Mouse (Mus musculus) R1 (cell line): ENCODE results near the gene Cacnb2.

Experiments
- DNase-seq: peaks from one replicate; pipeline ENCODE4 v3.0.0-alpha.2; 2018; ENCODE audit warnings: low read depth, low spot score

Cacnb2 gene

DNA sequence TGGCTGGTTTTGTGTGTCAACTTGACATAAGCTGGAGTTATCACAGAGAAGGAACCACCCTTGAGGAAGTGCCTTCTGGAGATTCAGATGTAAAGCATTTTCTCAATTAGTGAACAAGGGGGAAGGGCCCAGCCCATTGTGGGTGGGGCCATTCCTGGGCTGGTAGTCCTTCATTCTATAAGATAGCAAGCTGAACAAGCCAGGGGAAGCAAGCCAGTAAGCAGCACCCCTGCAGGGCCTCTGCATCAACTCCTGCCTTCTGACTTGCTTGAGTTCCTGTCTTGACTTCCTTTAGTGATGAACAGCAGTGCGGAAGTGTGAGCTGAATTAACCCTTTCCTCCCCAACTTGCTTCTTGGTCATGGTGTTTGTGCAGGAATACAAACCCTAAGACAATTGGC lies 260.1 kb downstream of the Cacnb2 start:
- DNase-seq: peak; percentile 78

DNA sequence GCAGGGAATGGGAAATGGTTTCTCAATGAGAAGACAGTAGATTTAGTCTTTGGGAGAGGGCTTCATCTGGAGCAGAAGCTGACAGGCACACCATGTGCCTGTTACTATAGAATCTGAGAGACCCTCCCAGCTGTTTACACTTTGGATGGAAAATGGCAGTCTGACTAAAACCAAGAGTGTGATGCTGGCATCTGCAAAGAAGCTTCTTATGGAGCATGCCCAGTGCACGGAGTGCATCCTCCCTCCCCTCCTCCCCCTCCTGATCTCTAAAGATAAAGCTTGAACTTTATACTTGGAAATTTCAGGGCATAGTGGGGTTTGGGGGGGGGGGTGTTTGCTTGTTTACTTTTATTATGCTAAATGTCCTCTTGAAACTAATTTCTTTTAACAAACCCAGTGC lies 270.2 kb downstream of the Cacnb2 start:
- no peak for DNase-seq

DNA sequence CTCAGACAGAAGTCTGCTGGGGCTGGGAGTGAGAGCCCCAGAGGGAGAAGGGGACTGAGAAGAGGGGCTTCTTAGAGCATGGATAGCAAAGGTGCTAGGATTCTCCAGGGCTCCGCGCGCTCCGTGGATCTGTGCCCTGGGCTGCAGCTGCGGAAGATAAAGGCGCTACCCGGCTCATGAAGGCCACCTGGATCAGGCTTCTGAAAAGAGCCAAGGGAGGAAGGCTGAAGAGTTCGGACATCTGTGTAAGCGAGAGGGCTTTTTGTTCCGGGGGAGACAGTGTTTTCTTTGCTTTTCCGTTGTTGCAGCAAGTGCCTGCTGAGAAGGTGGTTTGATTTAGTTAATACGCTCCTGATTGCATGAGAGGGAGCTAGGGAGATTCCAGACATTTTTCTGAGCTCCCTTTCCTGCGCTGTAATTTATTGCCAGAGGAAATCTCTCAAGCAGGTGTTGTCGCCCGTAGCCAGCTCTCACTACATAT lies 270.9 kb downstream of the Cacnb2 start:
- DNase-seq: peak; percentile 14

DNA sequence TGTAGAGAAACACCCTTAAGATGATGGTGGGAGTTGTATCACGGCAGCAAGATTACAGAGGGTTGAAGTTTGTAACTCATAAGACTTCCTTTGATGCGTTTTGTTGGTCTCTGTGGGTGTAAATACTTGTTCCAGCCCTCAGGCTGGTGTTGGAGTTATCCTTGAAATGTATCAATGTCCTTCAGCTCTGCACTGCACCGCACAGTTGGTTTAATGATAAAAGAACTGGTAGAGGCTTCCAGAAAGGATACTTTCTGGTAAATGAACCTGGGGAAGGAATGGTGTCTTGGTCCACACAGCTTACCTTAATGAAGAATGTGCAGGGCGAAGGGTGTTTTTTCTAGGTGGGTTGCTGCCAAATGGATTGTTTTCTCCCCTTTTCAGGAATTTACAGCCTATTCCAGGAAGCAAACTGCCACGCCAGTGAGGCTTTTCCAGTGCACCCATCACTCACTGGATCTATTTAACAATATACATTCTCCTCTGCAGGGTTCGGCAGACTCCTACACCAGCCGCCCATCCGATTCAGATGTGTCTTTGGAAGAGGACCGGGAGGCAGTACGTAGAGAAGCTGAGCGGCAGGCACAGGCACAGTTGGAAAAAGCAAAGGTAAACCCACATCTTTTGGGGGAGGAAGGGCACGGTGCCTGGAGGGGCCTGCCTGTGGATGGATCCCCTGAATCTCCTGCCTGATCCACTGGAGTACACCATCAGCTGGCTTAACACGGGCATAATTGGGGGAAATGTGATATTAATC lies 271.6 kb downstream of the Cacnb2 start:
- DNase-seq: peak; percentile 1

DNA sequence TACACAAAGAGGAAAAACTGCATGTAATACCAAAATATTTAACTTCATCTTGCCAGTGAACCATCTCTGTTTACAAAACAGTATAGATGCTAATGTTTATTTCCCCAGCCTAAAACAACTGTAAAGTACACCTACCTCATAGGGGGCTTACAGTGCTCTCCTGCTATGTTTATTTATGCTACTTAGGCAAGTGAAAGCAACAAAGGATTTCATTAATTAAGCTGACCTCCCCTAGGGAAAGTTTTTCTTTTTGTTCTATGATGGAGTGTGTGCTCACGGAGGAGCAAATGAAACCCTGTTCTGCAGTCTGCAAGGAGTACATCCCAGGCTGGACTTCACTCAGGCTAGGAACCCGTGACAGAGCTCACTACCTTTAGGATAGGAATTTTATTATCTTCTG lies 272.2 kb downstream of the Cacnb2 start:
- DNase-seq: no peak

DNA sequence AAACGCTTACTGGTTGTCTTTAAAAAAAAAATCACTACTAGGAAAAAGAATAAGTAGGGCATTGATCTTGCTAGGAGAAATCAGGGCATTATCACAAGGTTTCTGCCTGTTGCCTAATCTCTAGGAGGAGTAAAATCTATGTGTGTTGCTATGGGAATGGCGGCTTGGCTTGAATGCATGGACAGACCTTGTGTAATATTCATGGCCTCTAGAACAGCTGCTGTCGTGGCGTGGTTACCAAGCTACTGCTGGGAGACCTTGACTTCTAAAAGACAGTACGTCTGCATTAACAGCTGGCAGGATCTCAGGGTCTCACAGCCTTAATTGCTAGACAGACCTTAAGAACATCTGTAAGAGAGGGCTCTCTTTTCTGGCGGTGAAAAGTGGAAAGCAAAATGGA lies 272.7 kb downstream of the Cacnb2 start:
- peak; percentile 24 for DNase-seq

DNA sequence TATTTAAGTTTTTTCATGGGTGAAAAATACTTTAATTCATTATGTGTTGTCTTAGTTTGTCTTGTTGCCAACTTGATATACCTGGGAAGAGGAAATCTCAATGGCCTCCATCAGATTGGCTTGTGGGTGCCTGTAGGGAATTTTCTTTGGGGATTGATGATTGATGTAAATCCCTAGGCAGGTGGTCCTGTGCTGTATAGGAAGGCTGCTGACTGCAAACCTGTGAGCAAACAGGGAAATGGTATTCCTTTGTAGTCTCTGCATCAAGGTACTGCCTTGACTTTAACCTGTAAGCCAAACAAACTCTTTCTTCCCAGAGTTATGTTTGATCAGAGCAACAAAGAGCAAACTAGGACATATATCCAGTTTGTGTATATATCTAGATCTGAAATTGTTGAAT lies 276.1 kb downstream of the Cacnb2 start:
- no peak for DNase-seq

DNA sequence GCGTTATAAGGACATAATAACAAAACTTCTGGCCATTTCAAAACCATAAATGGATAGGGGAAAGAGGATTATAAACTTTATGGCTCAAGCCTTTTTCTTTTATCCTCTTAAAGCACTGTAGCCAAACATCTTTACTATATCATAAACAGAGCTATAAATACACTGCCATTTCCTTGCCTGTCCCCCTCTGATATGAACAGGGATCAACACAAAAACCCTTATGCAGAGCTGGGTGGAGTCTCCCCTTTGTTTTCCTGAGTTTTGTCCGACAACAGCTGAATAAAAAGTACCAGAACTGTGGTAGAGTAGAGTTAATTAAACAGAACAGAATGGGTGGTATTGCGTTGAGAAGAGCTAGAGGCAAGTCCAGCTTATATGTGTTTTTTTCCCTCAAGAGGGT lies 280.6 kb downstream of the Cacnb2 start:
- no peak for DNase-seq

DNA sequence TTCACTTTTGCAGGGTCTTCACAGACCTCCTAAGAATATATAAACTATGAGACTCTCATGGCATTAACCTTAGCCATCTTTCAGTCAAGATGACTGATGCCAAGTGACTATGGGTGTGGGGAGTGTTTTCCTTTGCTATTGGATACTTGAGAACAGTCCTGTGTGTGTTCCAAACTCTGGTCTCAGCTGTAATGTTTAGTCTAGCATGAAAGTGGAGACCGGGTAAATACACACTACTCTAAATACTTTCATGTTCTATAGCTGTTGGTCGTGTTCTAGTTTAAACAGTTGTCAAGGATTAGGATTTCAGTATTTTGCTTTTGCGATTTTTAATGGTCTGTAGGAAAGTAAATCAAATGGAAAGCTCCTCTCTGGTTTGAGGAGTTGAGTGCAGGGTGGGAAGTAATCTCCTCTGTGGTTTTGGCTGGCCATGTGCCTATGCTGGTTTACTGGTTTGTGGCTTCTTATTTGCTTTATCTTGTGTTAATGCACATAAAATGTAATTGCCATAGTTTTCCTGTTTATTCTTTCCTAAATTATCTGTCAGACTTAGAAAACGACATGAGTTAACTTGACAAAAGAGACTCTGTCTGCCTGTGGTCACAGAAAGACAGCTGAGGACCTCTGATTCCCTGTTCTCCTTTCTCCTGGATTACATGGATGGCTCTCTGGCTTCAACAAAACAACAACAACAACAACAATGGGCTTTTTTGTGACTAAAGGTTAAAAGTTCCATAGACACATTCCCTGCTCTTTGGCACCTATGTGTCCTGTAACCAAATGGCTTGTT lies 285.7 kb downstream of the Cacnb2 start:
- DNase-seq: no peak

DNA sequence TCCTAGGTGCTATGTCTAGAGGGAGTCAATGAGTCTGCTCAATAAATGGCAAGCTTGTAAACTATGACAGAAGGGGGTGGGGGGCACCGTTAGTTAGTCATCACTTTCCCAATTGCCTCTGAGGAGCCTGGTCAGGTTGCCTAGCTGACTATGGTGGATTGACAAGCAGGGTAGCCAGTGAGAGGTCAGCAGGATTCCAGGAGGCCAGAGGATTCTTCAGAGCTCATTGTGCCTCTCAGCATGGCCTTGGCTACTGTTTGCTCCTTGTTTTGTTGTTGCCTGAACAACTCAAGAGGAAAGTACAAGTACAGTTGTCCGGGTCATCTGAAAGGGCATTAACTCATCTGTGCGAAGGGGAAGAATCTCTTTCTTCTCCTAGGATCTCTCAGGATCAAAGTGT lies 300.9 kb downstream of the Cacnb2 start:
- DNase-seq: no peak

DNA sequence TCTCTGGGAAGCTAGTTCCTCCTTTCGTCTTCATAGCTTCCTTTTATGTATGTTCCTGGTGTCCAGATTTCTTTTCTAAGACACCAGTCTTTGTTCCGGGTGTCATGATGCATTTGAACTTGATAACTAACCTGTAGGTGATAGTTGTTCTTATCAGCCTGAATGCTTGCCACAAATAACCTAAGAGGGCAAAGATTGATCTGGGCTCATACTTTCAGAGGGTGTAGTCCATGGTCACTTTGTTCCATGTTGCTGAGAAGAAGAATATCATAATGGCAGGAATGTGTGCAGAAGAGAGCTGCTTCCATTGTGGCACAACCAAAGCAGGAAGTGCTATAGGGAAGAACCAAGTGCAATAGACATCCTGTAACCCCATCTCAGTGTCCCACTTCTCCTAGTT lies 302.0 kb downstream of the Cacnb2 start:
- no peak for DNase-seq

DNA sequence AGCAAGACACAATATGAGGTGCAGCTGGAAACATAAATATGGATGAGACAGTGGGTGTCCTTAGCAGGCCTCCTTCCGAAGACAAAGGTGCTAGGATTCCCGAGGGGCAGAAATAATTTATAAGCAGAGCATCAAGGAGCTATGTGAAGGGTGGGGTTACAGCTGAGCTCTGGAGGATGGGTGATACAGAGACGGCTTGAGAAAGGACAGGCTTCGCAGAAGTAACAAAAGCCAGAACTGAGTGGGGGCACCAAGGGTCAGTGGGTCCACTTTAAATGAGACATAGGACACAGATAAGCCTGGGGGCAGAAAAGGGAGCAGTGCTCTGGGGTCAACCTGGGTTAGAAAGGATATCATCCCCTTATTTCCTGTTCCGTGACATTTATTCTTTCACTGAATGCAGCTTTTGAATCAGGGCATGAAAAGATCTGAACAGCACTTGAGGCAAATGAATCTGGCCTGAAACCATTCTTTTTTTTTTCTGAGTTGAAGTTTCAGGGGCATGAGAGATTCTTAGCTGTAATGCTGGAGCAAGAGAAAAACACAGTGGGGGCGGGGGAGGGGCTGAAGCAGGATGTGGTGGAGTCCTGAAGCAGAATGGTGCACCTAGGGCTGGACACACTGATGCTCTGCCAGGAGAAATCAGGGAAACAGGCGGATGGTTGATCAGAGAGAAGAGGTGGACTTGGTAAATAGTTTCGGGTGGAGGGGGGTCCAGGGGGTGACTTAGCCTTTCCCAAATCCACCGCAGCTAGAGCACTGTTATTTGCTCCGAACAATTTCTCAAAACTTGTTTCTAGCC lies 304.4 kb downstream of the Cacnb2 start:
- no peak for DNase-seq

DNA sequence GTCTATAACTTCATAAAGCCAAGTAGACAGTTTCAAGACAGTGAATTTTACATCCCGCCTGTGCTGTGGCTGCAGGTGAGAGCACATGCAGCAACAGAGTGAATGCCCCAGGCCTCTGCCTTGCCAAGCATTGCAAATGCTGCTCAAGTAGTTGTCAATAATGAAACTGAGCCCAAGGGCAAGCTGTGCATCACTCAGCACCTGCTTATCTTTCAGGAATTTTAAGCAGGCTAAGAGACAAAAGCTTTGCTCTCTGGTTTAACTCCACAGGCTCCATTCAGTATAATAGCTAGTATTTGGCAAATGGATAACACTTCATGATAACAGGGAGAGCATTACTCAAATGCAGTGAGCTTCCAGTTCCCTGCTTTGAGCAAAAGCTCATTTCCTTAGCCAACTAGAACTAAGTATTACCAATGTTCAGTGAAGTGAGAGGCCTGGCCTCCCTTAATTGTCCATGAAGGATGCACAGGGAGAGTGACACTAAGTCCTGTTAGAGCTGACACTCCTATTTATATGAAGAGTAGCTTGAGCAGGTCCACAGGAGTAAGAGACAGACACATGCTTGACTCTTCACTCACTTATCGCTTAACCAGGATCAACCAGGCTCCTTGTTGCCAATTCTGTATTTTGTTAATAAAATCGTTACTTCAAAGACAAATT lies 314.8 kb downstream of the Cacnb2 start:
- no peak for DNase-seq

DNA sequence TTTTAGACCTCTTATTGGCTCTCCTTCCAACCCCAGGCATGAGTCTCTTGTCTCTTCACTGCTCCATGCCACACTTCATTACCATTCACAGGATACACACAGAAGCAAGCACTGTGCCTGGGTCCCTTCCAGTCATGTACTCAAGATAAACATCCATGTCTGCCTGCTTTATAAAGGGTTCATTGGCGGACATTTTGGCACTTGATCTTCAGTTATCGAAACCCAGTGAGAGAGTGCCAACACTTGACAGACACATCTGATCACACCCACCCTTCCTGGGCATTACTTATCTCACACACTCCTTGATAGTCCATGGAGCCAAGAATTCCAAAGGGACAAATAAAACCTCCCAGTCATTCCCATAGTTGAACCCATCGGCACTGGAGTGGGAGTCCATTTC lies 327.0 kb downstream of the Cacnb2 start:
- no peak for DNase-seq

DNA sequence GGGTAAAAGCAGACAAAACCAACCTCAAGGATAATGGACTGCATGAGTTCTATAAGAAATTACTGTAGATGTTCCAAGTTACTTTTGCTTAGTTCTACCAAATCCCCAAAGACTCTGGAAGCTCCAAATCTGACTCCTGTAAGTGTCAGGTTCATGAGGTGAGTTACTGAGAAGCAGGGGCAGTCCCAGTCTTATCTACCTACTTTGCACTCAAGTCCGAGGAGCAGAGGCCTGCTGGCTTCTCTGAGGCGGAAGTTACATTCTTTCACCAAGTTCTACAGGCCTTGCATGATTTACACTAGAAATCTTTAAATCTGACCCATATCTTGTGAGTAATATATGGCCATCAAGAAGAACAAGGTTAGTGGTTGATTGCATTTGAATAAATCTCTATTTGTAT lies 329.1 kb downstream of the Cacnb2 start:
- no peak for DNase-seq

DNA sequence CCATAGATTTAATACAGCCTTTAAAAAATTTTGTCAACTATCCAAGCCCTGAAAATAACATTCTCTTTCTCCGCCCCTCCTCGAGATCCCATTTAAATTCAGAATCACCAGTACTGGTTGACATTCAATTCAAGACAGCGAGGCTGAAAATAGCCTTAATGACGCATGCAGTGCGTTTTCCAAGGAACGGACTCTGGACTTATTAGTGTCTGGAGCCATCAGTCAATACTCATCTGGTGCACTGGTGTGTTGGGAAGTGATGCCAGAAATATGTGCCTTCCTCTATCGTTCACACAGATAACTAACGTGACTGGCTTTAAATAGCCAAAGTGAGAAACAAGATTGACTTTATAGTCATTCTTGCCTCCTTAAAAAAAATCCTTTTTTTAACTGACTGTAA lies 333.6 kb downstream of the Cacnb2 start:
- no peak for DNase-seq

DNA sequence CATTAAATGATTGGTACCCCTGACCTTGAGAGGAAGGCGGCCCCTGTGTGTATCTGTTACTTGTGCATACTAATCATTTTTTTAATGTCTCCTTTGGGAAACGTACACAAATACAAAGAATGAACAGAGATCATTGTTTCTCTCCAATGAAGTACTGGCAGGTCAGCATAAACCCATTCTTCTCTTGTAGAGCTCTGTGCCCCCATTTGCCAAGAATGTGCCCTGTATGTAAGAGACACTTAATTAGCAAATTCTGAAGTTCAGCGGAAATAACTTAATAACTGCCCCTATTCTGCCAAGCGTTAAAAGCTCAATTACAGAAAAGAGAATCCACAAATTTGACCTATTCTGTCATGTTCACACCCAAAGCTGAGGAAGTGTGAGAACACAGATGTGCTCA lies 339.4 kb downstream of the Cacnb2 start:
- no peak for DNase-seq

DNA sequence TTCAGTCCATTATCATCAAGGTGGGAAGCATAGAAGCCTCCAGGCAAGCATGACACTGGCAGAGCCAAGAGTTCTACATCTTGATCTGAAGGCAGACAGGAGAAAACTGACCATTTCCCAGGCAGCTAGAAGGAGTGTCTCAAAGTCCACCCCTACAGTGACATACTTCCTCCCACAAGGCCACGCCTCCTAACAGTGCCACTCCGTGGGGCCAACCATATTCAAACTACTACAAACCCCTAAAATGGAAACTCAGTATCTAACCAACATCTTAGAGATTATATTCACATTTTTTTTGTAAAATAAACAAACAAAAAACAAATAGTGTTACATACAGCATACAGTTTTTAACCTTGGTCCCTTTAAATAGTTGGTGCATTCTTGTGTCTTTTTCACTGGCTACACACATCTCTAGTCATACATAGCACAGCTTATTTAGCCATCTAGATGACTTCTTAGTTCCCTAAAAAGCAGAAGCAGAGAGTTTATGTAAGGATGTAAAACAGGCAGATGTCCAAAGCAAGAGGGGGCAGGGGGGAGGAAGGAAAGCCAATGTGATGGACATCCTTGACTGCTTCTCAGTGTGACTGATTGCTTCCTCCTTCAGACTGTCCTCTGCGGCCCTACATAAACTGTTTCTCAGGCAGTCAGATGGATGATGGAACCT lies 340.9 kb downstream of the Cacnb2 start:
- no peak for DNase-seq

DNA sequence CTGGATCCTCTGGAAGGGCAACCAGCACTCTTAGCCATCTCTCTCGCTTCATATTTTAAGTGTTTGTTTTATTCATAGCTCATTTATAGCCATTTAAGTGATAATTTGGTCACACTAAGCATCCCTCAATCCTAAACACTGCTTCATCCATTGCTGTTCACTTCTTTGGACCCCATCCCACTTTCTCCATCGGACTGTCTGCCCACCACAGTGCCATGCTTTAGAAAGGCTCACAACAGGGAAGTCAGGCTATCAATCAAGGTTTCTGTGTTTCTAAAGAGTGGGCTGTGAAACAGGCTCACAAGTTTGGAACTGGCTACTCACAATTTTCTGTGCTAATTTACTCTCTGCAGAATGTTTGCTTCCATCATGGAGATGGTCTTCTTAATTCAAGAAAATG lies 350.2 kb downstream of the Cacnb2 start:
- DNase-seq: no peak

DNA sequence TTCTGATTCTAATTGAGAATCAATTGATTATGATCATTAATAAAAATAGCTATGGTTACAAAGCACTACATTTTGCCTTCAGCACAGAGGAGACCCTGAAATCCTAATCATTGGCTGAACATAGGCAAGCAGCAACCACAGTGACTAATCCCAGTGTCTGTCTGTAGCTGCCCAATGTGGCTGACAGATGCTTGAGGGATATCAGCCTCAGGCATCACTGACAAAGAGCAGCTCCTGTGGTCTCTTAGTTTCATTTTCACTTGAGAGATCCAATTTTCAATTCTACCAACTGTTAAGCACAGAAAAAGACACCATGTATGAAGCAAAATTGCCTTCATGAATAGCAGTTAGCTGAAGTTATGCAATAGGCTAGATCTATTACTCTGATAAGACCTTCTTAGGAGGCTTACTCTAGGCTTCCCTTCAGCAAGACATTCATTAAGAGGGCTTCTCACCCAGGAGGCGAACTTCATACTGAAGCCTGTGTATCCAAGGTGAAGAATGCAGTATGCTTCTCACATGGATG lies 358.1 kb downstream of the Cacnb2 start:
- DNase-seq: no peak

DNA sequence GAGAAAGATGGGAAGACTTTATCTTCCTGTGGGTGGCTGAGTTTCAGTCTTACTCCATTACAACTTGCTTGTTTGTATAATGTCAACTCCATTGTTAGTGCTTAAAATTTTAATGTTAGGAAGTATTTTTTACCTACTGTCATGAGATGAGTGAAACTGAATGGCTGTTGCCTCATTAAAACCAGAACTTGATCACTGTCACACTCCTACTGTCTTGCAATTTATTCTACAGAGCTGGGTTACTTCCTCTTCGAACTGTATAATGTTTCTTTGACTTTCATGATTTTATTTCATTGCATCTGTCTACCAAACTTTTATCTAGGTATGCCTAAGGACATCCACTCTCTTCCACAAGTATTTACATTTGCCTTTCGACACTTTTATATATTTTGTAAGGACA lies 358.6 kb downstream of the Cacnb2 start:
- no peak for DNase-seq
